Mouse (Mus musculus) ovary, postnatal 14 days (tissue): Measurements from ENCODE around the gene Pou2f1.

Source experiments
- DNase-seq: peaks from one replicate; pipeline ENCODE4 v3.0.0; 2022; ENCODE audit warnings: low spot score

Gene Pou2f1

DNA sequence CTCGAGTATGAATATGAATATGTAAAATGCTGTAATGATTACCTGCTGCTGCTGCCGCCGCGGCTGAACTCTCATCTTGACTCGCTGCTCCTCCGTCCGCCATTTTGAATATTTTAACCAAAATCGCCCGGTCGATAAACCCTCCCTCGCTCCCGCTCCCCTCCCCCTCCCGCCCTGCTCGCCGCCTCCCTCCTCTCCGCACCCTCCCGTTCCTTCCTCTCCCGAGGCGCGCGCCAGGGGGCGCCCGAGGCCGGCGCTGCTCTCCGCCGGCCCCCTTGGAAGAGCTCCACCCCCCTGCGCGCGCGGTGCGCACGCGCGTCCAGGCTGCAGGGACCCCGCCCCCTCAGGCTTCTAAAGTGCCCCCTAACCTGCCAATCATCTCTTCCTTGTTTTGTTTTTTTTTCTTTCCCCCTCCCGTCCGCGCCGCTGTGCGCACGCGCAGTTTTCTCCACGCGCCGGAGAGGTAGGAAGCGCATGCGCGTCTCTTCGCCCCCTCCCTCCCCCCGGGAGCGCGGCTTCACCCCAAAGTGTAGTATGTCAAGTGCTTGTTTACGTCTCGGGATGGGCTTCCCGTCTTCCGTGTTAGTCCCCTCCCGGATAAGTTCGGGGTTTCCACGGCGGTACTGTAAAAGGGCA lies at the start of gene Pou2f1:
TSS of gene Pou2f1 (minus strand) at position 159 of the 636 bp plus-strand sequence.
- peak; percentile 97 for DNase-seq

DNA sequence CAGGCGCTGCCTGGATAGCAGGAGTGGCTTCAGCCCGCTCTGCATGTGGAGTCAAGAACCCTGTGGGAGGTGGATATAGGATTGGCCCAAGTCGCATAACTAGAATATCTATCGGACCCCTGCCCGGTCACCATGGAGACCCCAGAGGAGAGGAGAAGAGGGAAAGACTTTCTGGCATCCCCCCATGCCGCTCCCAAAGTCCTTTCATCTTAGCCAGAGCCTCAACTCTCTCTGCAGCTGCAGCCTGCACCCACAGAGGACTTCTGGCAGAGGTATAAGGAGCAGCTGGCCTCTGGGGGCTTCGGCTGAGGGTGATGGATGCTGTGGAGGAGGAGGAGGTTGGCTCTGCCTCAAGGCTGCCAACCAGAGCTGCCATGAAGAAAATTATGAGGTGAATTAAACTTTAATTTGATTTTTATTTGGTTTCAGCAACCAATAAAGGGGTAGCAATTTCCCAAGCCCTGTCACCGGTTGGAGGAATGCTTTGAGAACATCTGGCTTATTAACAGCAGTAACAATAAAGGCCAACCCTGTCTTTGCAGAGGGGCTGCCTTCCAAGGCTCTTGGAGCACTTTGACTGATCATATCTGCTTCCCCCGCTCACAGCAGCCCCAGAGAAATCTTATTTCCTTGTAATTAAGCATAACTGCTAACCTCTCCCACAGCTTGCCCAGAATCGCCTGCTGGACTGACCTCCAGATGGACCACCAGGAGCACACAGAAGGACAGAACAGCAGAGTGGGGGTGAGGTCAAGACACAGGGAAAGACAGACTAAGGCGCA lies 46.8 kb upstream of the Pou2f1 start:
- no peak for DNase-seq

DNA sequence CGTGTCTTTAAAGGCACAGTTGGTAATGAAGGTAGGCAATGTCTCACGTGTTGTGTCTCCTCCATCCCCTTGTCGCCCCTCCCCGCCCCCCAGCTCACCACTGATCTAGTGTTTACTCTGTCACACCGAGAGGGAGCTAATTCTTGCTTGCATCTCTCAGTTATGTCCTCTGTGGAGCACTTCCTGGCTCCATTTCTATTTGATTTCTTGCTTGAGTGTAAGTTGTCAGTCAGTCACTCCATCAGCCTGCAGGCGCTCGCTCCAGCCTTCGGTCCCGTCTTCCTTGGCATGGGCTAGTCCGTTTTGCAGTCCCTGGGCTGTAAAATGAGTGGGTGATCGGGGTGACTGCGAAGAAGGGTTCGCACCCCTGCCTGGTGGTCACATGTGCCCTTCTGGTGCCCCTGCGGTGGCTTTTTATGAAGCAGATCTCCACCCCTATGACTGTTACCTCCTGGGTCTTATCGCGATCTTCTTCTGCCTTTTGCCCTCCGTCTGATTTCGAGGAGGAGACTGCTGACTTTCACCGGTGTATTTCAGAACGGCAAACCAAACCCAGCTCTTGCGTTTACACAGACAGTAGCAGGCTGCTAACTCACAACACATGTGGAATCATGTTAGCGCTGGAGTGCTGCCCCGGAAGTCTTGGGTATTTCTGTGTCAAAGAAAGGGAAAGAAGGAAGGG lies 45.9 kb upstream of the Pou2f1 start:
- DNase-seq = no peak

DNA sequence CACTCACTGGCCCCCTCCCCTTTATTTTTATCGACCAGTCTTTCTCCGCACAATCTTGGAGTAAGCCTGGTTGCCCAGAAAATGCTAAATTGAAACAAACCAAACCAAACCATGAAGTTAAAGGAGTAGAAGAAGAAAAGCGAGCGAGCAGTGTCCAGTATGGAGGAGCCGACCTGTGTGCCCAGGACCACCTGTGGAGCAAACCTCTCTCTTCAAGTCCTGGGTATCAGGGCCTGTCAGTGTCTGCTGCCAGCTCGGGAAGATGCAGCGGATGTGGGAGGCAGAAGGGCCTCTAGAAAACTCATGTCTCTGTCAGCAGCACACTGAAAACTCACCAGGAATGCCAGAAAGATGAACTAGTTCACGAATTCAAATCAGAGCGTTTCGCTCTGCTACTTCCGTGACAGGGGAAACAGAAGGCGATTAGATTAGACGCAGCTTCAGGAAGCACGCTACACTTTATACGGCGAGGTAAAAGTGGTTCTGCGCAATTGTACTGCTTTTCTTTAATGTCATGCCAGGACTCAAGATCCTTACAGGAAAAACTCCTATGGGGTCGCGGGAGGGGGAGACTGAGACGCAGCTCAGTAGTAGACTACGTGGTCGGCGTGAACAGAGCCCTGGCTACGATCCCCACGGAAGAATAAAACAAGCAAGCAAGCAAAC lies 45.2 kb upstream of the Pou2f1 start:
- DNase-seq = no peak

DNA sequence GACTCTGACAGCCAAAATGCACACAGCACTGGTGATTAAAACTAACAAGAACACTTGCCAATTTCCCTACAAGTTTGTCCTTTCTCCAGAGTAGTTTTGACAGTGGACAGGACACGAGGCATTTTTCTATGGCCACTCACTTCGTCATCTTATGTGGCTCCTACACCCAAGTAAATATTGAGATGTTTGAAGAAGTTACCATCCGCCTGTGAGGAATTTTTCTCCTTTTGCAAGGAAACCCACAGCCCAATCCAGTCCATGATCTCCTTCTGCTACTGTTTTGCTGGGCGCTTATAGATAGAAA lies 43.4 kb upstream of the Pou2f1 start:
- DNase-seq = no peak

DNA sequence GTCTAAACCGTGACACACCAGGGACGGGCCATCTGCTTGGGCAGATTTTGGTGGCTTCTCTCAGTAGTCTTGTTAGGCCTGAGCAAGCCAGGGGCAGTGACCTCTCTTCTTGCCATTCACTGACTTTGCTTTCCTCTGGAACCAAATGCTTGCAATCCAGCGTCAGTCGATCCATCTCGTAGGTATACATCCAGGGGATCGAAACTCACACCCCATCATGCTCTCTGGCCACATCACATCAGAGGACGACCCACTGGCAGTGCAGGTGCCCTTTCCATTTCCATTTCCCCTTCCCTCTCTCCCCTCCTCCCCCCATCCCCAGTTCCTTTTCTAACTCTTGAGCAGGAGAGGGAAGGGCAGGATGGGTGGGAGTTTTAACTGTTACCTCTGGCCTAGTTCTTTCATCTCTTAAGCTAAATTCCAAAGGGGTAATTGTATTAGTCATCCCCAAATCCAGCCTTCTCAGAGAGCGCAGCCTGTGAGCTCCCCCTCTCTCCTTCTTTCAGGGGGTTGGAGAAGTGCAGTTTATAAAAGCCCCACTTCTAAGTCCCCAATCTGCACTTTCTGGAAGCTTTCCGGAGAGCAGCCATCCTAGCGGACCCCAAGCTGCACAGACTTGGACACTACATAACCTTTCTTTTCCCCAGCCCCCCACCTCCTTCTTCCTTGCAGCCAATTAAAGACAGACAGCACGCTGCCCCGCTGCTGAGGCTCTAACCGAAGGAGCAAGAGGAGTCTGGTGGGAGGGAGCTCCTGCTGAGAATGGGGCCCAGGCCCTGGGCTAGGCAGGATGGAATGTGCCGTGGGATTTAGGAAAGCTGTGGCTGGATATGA lies 42.8 kb upstream of the Pou2f1 start:
- DNase-seq = no peak

DNA sequence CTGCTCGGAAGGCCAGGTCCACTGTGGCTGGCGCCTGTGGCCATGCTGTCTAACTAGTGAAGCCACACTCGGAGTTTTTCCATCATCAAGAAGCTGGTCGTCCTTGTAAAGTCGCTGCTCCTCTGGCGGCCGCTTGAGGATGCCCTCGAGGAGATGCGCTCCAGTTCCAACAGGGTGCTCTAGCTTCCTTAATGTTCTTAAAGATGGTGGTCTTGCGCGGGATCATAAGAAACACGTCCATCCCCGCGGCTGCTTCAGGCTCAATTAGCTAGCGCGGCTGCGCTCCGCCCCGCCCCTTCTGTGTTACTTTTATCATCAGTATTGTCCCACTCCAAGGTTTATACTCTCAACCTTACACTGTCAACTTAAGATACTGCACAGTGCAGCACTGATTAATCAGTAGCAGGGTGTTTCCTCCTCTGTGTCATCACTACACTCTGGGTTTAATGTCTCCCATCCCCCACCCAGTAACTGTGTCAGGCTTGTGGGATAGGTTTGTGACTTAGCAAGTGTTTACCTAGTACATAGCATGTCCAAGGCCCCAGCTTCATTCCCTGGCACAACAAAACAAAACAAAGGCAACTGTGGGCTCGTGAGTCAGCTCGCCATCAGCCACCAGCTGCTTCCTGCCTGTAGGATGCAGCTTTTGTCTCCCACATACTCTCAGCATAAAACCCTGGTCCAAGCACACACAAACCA lies 41.1 kb upstream of the Pou2f1 start:
- no peak for DNase-seq

DNA sequence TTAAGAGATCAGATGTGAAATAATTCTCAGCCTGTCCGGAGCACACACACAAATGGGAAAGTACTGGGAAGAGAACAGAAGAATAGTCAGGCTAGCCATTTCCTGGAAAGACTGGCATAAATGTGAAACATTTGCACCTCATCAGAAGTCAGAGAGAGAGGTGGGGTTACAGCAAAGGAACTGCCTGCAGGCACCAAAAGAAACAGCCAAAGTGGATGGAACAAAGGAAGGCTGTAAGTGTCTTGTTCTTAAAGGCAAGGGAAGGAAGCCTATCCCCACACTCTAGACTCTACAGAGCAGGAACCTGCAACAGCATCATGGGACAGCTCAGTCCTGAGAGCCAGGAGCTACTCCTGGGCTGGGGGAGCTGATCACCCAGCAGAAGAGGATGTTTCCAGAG lies 39.0 kb upstream of the Pou2f1 start:
- no peak for DNase-seq

DNA sequence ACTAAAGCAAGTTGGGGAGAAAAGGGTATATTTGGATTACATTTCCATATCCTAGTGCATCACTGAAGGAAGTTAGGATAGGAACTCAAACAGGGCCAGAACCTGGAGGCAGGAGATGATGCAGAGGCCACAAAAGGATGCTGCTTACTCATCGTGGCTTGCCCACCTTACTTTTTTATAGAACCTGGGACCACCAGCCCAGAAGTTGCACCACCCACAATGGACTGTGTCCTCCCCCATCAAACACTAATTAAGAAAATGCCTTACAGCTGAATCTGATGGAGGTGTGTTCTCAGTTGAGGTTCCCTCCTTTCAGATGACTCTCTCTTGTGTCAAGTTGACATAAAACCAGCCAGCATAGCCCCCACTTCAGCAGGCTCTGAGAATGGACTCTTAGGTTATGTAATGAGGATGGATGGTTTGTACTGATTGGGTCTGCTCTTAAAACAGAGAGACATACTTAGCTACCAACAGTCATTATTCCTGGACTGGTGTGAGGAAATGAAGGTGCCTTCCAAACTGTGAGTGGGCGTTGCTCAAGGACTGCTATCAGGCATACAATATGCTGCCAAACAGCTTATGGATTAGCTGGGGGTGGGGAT lies 36.4 kb upstream of the Pou2f1 start:
- no peak for DNase-seq

DNA sequence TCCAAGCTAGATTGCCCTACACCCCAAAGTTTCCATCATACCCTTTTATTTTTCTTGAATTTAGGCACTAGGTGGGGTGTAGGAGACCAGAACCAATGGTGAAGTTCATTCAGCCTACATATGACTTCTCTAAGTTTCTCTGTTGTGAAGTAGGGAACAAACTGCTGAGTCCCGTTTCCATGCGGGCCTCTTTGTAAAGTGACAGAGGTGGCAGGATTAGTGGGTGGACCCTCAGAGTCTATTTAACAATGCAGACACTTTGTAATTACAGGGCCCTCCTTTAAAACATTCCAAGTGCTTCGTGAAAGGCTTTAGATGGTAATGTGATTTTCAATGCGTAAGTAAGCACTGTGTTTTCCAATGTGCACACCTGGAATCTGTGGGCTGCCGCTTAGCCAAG lies 32.6 kb upstream of the Pou2f1 start:
- no peak for DNase-seq

DNA sequence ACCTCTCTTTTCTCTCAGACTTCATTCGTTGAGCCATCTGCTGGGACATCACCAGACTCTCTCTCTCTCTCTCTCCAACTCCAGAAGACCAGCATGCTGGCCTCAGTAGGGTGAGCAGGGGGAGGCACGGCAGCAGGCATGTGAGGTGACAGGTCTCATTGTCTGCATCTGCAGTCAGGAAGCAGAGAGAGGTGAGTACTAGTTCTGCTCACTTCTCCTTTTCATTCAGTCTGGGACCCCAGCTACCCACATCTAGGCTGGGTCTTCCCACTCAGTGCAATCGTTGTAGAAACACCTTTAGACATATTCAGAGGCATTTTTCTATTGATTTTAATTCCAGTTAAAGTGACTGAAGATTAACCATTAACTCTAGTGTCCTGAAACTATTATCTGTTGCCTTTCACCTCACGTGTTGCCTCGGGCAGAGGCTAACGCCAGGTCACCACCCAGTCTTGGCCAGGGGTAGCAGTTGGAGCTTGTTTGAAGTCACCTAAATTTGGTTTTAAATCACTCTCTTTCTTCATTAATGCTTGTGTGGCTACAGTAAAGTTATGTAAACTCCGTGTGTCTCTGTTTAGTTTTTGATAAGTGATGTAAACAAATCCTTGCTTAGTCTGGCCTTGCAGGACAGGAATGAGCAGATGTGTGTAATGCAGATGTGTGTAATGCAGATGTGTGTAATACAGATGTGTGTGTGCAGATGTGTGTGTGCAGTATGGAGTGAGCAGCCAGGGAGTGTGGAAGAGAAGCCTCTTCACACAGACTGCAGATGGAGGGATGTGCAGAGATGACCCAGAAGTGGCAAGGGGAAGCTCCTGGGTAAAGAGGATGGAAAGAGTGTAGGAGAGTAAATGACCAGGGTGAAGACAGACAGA lies 29.4 kb upstream of the Pou2f1 start:
- no peak for DNase-seq

DNA sequence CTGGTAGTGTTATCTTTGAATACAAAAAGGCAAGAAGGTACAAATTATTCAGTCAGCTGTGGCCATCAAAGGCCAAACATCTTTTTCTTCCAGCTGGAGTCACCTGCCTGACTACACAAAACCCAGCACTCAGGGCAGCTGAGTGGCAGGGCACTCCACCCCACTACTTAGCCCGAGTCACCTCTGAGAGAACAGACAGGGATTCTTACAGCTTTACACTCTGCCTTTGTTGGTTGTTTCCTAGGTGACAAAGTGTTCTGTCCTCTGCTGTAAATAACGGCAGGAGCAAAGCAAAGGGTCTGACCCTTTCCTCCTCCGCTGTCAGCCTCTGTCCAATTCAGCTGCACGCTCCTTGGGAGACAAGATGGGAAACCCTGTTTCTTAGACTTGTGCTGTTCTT lies 21.5 kb upstream of the Pou2f1 start:
- no peak for DNase-seq

DNA sequence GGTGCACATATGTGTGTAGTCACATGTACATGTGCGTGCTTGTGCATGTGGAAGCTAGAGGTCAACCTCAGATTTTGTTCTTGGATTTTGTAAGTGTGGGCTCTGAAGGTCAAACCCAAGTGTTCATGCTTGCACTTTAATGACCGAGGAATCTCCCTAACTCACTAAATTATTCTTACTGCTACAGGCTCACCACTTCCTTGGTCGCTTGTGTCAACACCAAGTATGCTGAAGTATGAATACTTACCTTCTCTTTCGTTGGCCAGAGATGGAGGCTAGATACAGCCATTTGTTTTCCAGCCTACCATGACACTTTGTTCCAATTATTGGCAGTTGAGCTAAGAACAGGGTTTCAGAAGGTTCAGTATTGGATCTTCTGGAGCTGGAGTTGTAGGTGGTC lies 14.7 kb upstream of the Pou2f1 start:
- DNase-seq = no peak

DNA sequence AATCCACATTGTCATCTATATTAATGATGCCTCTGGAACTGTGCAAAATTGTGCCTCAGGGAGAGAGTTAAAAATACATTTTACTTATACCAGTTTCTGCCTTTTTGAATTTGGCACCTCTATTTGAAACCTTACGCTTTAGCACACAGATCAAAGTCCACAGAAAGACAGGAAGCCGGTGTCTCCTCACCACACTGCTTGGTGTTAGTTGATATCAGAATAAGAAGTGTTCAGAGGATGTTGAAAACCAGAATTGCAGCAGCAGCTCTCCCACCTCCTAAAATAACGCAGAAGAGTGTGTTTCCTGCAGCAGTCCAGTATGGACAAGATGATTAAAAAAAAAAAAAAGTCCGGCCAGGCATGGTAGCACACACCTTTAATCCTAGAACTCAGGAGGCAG lies 13.8 kb upstream of the Pou2f1 start:
- no peak for DNase-seq

DNA sequence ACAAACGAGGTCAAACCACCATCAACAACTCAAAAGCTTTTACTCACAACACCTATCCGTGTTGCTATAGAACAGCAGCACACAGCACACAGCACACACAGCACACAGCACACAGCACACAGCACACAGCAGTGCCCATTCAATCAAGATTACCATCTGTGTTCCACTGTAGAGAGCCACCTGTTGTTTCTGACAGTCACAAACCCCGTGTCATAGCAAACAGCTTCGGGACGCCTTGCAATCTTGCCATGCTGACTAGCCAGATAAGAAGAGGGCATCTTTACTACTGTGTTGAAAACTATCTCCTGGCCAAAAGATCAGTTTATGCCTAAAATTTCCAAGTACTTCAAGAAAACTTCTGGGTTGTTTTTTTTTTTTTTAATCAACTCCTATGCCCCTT lies 12.1 kb upstream of the Pou2f1 start:
- no peak for DNase-seq

DNA sequence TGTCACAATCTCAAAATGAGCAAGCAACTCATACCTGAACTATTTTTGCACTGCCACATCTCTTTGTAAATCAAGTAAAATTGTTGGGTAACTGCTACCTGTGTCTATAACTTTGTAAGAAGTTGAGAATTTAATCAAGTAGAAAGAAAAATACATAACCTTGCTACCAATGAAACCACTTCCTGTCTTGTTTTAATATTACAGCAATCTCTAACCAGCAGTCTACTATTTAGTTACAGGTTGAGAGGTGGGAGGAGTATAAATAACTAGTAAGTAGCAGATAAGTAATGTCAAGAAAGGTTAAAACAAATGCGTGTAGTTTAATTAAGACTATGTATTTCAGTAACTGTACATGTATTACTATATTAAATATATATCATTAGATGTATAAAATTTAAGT lies 7.6 kb upstream of the Pou2f1 start:
- no peak for DNase-seq

DNA sequence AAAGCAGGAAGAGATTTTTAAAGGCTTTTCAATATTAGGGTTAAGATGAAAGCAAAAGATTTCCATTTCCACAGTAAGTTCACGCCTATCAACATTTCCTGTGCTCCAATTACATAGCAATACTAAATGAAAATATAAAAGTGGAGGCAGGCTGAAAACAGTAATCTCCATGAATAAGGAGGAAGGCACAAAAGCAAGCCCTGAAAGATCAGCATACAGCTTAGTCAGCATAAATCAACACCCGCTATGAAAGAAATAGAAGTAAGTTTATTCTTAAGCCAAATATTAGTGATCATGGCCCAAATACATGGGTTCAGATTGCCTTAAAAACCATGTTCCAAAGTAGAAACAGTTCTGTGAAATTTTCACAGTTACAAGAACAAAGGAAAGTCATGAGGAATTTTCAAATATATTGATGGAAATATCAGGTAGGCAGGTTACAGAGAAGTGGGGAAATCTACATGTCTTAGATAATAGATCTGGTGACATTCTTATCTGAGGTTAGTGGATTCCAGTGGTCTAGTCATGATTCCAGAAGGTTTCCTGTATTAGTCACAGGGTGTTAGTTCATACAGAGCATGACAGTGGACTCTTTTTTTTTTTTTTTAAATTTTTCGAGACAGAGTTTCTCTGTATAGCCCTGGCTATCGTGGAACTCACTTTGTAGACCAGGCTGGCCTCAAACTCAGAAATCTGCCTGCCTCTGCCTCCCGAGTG lies 6.3 kb upstream of the Pou2f1 start:
- no peak for DNase-seq

DNA sequence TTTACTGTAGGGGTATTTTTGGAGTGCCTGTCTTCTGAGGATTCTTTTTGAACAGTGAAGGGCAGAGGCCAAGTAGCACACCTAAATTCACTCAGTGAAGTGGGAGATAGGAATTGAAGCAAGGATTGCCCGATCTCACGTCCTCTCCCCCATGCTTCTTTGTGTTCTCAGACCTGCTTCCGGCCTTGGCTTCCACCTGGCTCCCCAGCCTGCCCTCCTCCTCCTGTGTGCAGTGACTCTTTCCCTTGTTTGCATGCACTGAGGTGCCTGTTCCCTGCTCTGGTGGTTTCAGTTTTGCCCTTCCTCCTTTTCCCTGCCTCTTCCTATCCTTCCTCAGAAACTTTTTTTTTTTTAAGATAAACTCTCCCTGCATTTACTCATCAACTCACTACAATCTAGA lies 4.5 kb upstream of the Pou2f1 start:
- DNase-seq = no peak
